Comparison of ENCODE assay signal across 33 mouse cellular contexts in genomic region chr17:3531641-3532040, GRCm38 (mm10). TPM values are rescaled to one million over a fixed set of nuclear protein-coding genes. Genes with fewer than 3 reads are reported as not detected.
DNase-seq lines count a peak whose midpoint lies in the region; ATAC-seq and TF ChIP-seq lines count a peak whose summit lies in the region.
"Had no signal": no experiment of that assay in that cellular context is flagged by ENCODE, and none has a peak within 500 bp of the region (broad histone marks: within the 10 kb centered on the region; RNA-seq: fewer than 3 reads in every experiment).

No protein-coding gene starts in this region.

- peaks cover 6% of the 10 kb centered on the region; the same call in 1 of the 2 replicates for H3K36me3 ChIP-seq in limb, embryonic 15.5 days
- H3K36me3 ChIP-seq in limb, embryonic 10.5 days, result no peaks in the 10 kb centered on the region
- H3K36me3 ChIP-seq: hindbrain, embryonic 15.5 days; intestine, embryonic 15.5 days had no signal

- H3K4me3 ChIP-seq in limb, embryonic 15.5 days, result no peak overlapping the region
- H3K4me3 ChIP-seq in limb, embryonic 10.5 days, result no peak overlapping the region
- no peak overlapping the region for H3K4me3 ChIP-seq in embryonic fibroblast, embryonic 13.5 days (ENCODE audit: insufficient read depth, low read length)
- H3K4me3 ChIP-seq: embryonic facial prominence, embryonic 10.5 days; embryonic facial prominence, embryonic 13.5 days; gastrocnemius, adult 2 months; heart, adult 2 months; hindbrain, embryonic 12.5 days; hindbrain, embryonic 15.5 days; intestine, embryonic 15.5 days had no signal

- H3K4me1 ChIP-seq in limb, embryonic 15.5 days, result no peaks in the 10 kb centered on the region
- H3K4me1 ChIP-seq in limb, embryonic 10.5 days, result no peaks in the 10 kb centered on the region
- peaks cover 3% of the 10 kb centered on the region for H3K4me1 ChIP-seq in embryonic fibroblast, embryonic 13.5 days (ENCODE audit: control insufficient read depth, insufficient read depth, low read length)
- H3K4me1 ChIP-seq: embryonic facial prominence, embryonic 10.5 days; embryonic facial prominence, embryonic 13.5 days; hindbrain, embryonic 15.5 days; intestine, embryonic 15.5 days had no signal

- CTCF ChIA-PET in Patski (lab: Charles Lee), result interaction anchor here (1.2 to 1.8 kb wide), 3 partner anchors 19 to 75 kb away, joined by 3 to 12 read pairs (median 4); no protein-coding TSS in a partner anchor

- POLR2A ChIA-PET in Patski (lab: Charles Lee), result interaction anchor here (0.7 kb wide), 1 partner anchor 26 kb away, joined by 3 read pairs; the partner anchor contains the start of gene Tfb1m

- no peaks in the 10 kb centered on the region for H3K27me3 ChIP-seq in limb, embryonic 15.5 days
- no peaks in the 10 kb centered on the region for H3K27me3 ChIP-seq in limb, embryonic 10.5 days (ENCODE audit: low read depth, poor library complexity, severe bottlenecking)
- no peaks in the 10 kb centered on the region for H3K27me3 ChIP-seq in Patski
- H3K27me3 ChIP-seq: embryonic facial prominence, embryonic 13.5 days; hindbrain, embryonic 12.5 days; hindbrain, embryonic 15.5 days; intestine, embryonic 15.5 days had no signal

- ATAC-seq in limb, embryonic 15.5 days (ENCODE audit: insufficient number of reproducible peaks, low FRiP score, low TSS enrichment, low read depth), result no peak
- ATAC-seq in Patski, result peak; percentile 57
- ATAC-seq: CD4-positive, CD25-positive, alpha-beta regulatory T cell, adult 4 months; forebrain, embryonic 14.5 days; forebrain, postnatal 0 days; intestine, embryonic 15.5 days had no signal

- no peak overlapping the region for H3K9ac ChIP-seq in limb, embryonic 15.5 days
- H3K9ac ChIP-seq: embryonic facial prominence, embryonic 13.5 days; forebrain, postnatal 0 days; hindbrain, embryonic 12.5 days; hindbrain, embryonic 15.5 days; intestine, embryonic 15.5 days had no signal

- 54% methylated on average over 1 of the region's 1 CpGs for WGBS in limb, embryonic 15.5 days
- 72% methylated on average over 1 of the region's 1 CpGs for WGBS in limb, embryonic 10.5 days

- no peak for TF ChIP-seq POLR2A in embryonic fibroblast, embryonic 13.5 days (IDR thresholded peaks at IDR 0.05; ENCODE audit: low read depth, low read length)

- peak overlapping the region; percentile 43 for H3K27ac ChIP-seq in limb, embryonic 15.5 days
- H3K27ac ChIP-seq in limb, embryonic 10.5 days, result no peak overlapping the region
- peak overlapping the region; percentile 63; the same call in 1 of the 2 replicates for H3K27ac ChIP-seq in embryonic fibroblast, embryonic 13.5 days (ENCODE audit: insufficient read depth, low read length)
- H3K27ac ChIP-seq: embryonic facial prominence, embryonic 10.5 days; embryonic facial prominence, embryonic 13.5 days; gastrocnemius, adult 2 months; heart, adult 2 months; hindbrain, embryonic 12.5 days; hindbrain, embryonic 15.5 days; intestine, embryonic 15.5 days had no signal

- H3K9me3 ChIP-seq in limb, embryonic 15.5 days, result no peaks in the 10 kb centered on the region
- no peaks in the 10 kb centered on the region for H3K9me3 ChIP-seq in limb, embryonic 10.5 days (replicated peaks)
- H3K9me3 ChIP-seq: embryonic facial prominence, embryonic 10.5 days; embryonic facial prominence, embryonic 13.5 days; hindbrain, embryonic 12.5 days; hindbrain, embryonic 15.5 days; intestine, embryonic 15.5 days had no signal

- H3K4me2 ChIP-seq in limb, embryonic 15.5 days, result no peak overlapping the region
- H3K4me2 ChIP-seq: embryonic facial prominence, embryonic 13.5 days; heart, embryonic 11.5 days; hindbrain, embryonic 12.5 days; hindbrain, embryonic 15.5 days; intestine, embryonic 15.5 days had no signal

- no peak for TF ChIP-seq CTCF in Patski (IDR thresholded peaks at IDR 0.05)
- TF ChIP-seq CTCF in embryonic fibroblast, embryonic 13.5 days (IDR thresholded peaks at IDR 0.05; ENCODE audit: borderline replicate concordance, insufficient read depth, low read length), result no peak

- no peak for DNase-seq in limb, embryonic 10.5 days (ENCODE audit: low spot score)
- peak; percentile 31 for DNase-seq in Patski (ENCODE audit: low read depth, low spot score)
- no peak for DNase-seq in cerebellum, postnatal 14 days
- no peak for DNase-seq in left cerebral cortex, adult 11 months (ENCODE audit: low spot score)
- DNase-seq in left cerebral cortex, adult 8-10 months (ENCODE audit: low spot score in 2 of 2), result no peak
- DNase-seq: adrenal gland, postnatal 10 days; adrenal gland, postnatal 36 days; cerebellum, adult 11 months; cerebellum, adult 2 months; cerebellum, adult 9-11 months; cerebellum, postnatal 36 days; embryo, embryonic 11 days; forebrain, postnatal 0 days; gastrocnemius, adult 2 months; gastrocnemius, postnatal 25 days; heart, adult 2 months; kidney, adult 18-20 months had no signal

- in situ Hi-C loops in Patski (cut with MboI; ENCODE audit: low pct_unique_long_range_greater_than_20kb), result no loop called here

RNA-seq across cellular contexts. Expression of gene Cldn20, which starts 0.7 kb away (rescaled TPM):
- polyA plus RNA-seq in limb, embryonic 15.5 days (2015; fragmentation: Nextera tagmentation; extraction: Ambion mirVana), result 0.29 and 0.32 TPM in 2 replicates
- polyA plus RNA-seq in limb, embryonic 10.5 days (2016; fragmentation: Nextera tagmentation; extraction: Ambion mirVana), result 0.23 and 0.24 TPM in 2 replicates
- 0.58 TPM for polyA plus RNA-seq in Patski (2021)
- 1.4 TPM in 1 of 2 replicates, not detected in the other for polyA plus RNA-seq in embryonic fibroblast, embryonic 13.5 days (2011; ENCODE audit: insufficient read length, low read depth, missing spikeins)
- 1 to 10 TPM in 3 of 4 experiments, under 1 TPM in 1; 0.91 to 3.5 (median 2.1) TPM for total RNA-seq in left cerebral cortex, adult 8-10 months (2022)
- total RNA-seq: adrenal gland, postnatal 10 days; gastrocnemius, adult 2 months; gastrocnemius, postnatal 25 days; granulocyte monocyte progenitor cell, adult 5-6 weeks; heart, adult 2 months; heart, postnatal 25 days; hematopoietic stem cell, adult 5-6 weeks had no signal
- polyA plus RNA-seq: CD4-positive, CD25-positive, alpha-beta regulatory T cell, adult 4 months; embryonic facial prominence, embryonic 10.5 days; forebrain, embryonic 11.5 days; heart, embryonic 11.5 days; heart, embryonic 14.5 days; heart, postnatal 0 days; intestine, embryonic 15.5 days had no signal

RNA-seq across cellular contexts. Expression of gene Tfb1m, which starts 25.9 kb away (rescaled TPM):
- 14.4 and 14.8 TPM in 2 replicates for polyA plus RNA-seq in limb, embryonic 15.5 days (2015; fragmentation: Nextera tagmentation; extraction: Ambion mirVana)
- polyA plus RNA-seq in limb, embryonic 10.5 days (2016; fragmentation: Nextera tagmentation; extraction: Ambion mirVana), result 16.2 and 16.9 TPM in 2 replicates
- polyA plus RNA-seq in Patski (2021), result 12.8 TPM
- 7.9 and 10.7 TPM in 2 replicates for polyA plus RNA-seq in embryonic fibroblast, embryonic 13.5 days (2011; ENCODE audit: insufficient read length, low read depth, missing spikeins)
- 1 to 10 TPM; 6.3 to 6.5 (median 6.3) TPM for total RNA-seq in left cerebral cortex, adult 8-10 months (2022)
